16 mouse cellular contexts compared by ENCODE assay signal in genomic region chr14:78539821-78540220, GRCm38 (mm10).
"Had no signal": no experiment of that assay in that cellular context is flagged by ENCODE, and none has a peak within 500 bp of the region (broad histone marks: within the 10 kb centered on the region; RNA-seq: fewer than 3 reads in every experiment).

No protein-coding gene starts in this region.

- H3K4me3 ChIP-seq: neural tube, embryonic 13.5 days; neural tube, embryonic 15.5 days; stomach, embryonic 15.5 days had no signal

- H3K36me3 ChIP-seq: neural tube, embryonic 13.5 days; neural tube, embryonic 15.5 days; stomach, embryonic 15.5 days had no signal

- H3K9ac ChIP-seq: neural tube, embryonic 13.5 days; neural tube, embryonic 15.5 days; stomach, embryonic 15.5 days had no signal

- H3K4me2 ChIP-seq: neural tube, embryonic 13.5 days; neural tube, embryonic 15.5 days; stomach, embryonic 15.5 days had no signal

- H3K27me3 ChIP-seq: neural tube, embryonic 13.5 days; neural tube, embryonic 15.5 days; stomach, embryonic 15.5 days had no signal

- H3K27ac ChIP-seq: neural tube, embryonic 13.5 days; neural tube, embryonic 15.5 days; stomach, embryonic 15.5 days; stomach, postnatal 0 days had no signal

- DNase-seq: retina, postnatal 1 day; right cerebral cortex, adult 18-20 months; right cerebral cortex, postnatal 14 days; right cerebral cortex, postnatal 25 days; right cerebral cortex, postnatal 4 days; spleen, adult 18-20 months; thymus, adult 18-20 months; thymus, adult 2 months; thymus, postnatal 14 days; thymus, postnatal 25 days; thymus, postnatal 36 days; thymus, postnatal 4 days had no signal

- H3K9me3 ChIP-seq: neural tube, embryonic 13.5 days; neural tube, embryonic 15.5 days; stomach, embryonic 15.5 days had no signal
